Mouse (Mus musculus) layer of hippocampus, postnatal 36 days (tissue): ENCODE results near the gene Fgfbp3. TPM values are rescaled to one million over a fixed set of nuclear protein-coding genes. Genes with fewer than 3 reads are reported as not detected.
"Not testable (repeated sequence)": the region's sequence is repeated elsewhere in the genome, so short reads cannot be mapped to it uniquely, and the experiment has no call there.

Source experiments
- DNase-seq, 2 experiments: peaks; one replicate each; pipeline ENCODE4 v3.0.0; 2022
- total RNA-seq, 2 experiments: library from RNA; stranded (reverse); gene quantifications; 2 replicates each; pipeline ENCODE4 v1.2.3; 2021

Gene Fgfbp3
- 1 to 10 TPM; 6.4 to 7.5 TPM for total RNA-seq

- no peak for DNase-seq
Measured at GRCm38 (mm10) chr19:36919466-36919865, at the start of gene Fgfbp3. TSS of gene Fgfbp3 (minus strand) at chr19:36919615.

GRCm38 (mm10) chr19:36962544-36963260 is 43.3 kb upstream of the Fgfbp3 start:
- DNase-seq, result not testable (repeated sequence)

GRCm38 (mm10) chr19:36961320-36961719 is 41.9 kb upstream of the Fgfbp3 start:
- DNase-seq, result no peak

- no peak for DNase-seq
Measured at GRCm38 (mm10) chr19:36958331-36958730, 38.9 kb upstream of the Fgfbp3 start.

- DNase-seq, result no peak
Measured at GRCm38 (mm10) chr19:36953637-36954206, 34.3 kb upstream of the Fgfbp3 start.

GRCm38 (mm10) chr19:36940064-36940463 is 20.6 kb upstream of the Fgfbp3 start:
- no peak for DNase-seq

GRCm38 (mm10) chr19:36938008-36938407 is 18.6 kb upstream of the Fgfbp3 start:
- no peak for DNase-seq

GRCm38 (mm10) chr19:36936285-36936684 is 16.9 kb upstream of the Fgfbp3 start:
- no peak for DNase-seq

GRCm38 (mm10) chr19:36932613-36933012 is 13.2 kb upstream of the Fgfbp3 start:
- no peak for DNase-seq

GRCm38 (mm10) chr19:36932097-36932496 is 12.7 kb upstream of the Fgfbp3 start:
- no peak for DNase-seq

- DNase-seq, result no peak
Measured at GRCm38 (mm10) chr19:36929816-36930215, 10.4 kb upstream of the Fgfbp3 start.

- no peak for DNase-seq
Measured at GRCm38 (mm10) chr19:36927800-36928361, 8.5 kb upstream of the Fgfbp3 start.

- no peak for DNase-seq
Measured at GRCm38 (mm10) chr19:36926553-36927236, 7.3 kb upstream of the Fgfbp3 start.

GRCm38 (mm10) chr19:36925671-36926552 is 6.5 kb upstream of the Fgfbp3 start, which contains the start of gene Btaf1:
TSS of gene Btaf1 (plus strand) at chr19:36926079.
- DNase-seq, result peak; percentile 83

GRCm38 (mm10) chr19:36922936-36923335 is 3.5 kb upstream of the Fgfbp3 start:
- DNase-seq, result no peak

- DNase-seq, result no peak
Measured at GRCm38 (mm10) chr19:36922015-36922414, 2.6 kb upstream of the Fgfbp3 start.

GRCm38 (mm10) chr19:36918441-36919301 is 744 bp downstream of the Fgfbp3 start:
- peak; percentile 85 to 86 for DNase-seq

GRCm38 (mm10) chr19:36916876-36917389 is 2.5 kb downstream of the Fgfbp3 start:
- no peak for DNase-seq

- DNase-seq, result no peak
Measured at GRCm38 (mm10) chr19:36916206-36916605, 3.2 kb downstream of the Fgfbp3 start.

- DNase-seq, result no peak
Measured at GRCm38 (mm10) chr19:36913064-36913463, 6.4 kb downstream of the Fgfbp3 start.
